Mouse (Mus musculus) heart, adult 2 months (tissue): ENCODE measurements around the gene Sdhd.

Experiments used
- CTCF ChIP-seq: fragments of 200-600 bp; IDR thresholded peaks from 2 replicates; pipeline ENCODE4 v1.8.1; 2022; ENCODE audit warnings: antibody characterized with exemption, mild to moderate bottlenecking, moderate library complexity
- POLR2A ChIP-seq: fragments of 200-500 bp; IDR thresholded peaks from 2 replicates; pipeline ENCODE4 v1.6.1; 2011; ENCODE audit warnings: mild to moderate bottlenecking, low read depth, low read length, control low read depth; ENCODE audit not compliant: insufficient read depth

GRCm38 (mm10) chr9:50633059-50633458, 29.4 kb upstream of the Sdhd start:
- TF ChIP-seq CTCF = peak; percentile 50
- TF ChIP-seq POLR2A = no peak
